Mouse (Mus musculus): ENCODE measurements around the gene Coro2a. TPM values are rescaled to one million over a fixed set of nuclear protein-coding genes. Genes with fewer than 3 reads are reported as not detected.

The Coro2a gene
- total RNA-seq, 2 experiments from 2014 or later, result 0.05 to 0.42 TPM

DNA sequence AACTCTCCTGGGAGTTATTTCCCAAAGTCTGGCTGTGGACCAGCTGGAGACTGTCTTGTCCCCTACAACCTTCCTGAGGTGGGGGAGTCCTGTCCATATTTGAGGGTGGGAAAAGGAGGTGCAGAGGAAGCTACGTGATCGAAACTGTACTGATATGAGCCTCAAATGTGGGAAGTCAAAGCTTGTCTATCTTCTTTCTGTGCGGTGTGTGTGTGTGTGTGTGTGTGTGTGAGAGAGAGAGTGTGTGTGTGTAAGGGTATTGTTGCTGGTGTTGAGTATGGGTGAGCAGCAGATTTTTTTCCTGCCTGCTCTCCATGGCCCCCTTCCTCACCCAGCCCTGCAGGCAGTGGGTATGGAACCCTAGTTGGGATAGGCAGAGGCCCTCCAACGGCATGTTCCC lies 37.8 kb downstream of the Coro2a start:
- no peak for DNase-seq
- intact Hi-C loops (cut with DNase I), result no loop called here

DNA sequence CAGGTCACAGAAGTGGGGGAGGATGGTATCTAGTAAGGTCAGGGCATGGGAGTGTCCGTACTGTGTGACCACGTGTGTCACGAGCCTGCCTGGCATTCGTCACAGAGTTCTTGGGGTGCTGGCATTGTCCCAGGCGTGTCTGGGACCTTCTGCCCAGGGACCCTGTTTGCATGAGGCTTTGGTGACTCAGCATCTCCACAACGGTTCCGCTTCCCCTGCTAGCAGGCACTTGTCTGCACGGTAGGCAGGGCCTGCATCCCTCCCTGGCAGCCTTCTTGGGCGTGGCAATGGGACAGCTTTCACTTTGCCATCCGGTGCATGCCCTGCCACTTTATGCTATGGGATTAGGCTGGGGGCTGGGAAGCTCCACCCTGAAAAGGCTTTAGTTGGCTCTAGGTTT lies 38.2 kb downstream of the Coro2a start:
- no peak for DNase-seq

DNA sequence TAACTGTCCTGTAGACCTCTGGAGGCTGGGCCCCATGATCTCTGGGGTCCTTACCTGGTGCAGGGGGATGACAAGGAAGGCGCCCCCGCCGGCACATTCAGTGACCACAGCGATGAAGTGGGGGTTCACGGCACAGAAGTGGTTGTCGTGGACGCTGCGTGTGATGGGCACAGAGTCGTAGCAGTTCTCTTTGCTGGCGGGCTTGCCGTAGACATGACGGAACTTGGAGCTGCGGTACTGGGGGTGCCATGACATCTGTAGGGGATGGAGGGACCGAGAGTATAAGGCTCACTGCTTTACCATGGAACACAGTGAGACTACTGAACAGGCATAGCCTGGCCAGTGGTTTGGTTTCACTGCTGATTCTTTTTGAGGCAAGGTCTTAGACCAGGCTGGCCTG lies 39.2 kb downstream of the Coro2a start:
- intact Hi-C loops (cut with DNase I), result no loop called here
- no peak for DNase-seq

More for the DNA sequence above, 38.2 kb downstream of the Coro2a start:
- intact Hi-C loops (cut with DNase I), result no loop called here

DNA sequence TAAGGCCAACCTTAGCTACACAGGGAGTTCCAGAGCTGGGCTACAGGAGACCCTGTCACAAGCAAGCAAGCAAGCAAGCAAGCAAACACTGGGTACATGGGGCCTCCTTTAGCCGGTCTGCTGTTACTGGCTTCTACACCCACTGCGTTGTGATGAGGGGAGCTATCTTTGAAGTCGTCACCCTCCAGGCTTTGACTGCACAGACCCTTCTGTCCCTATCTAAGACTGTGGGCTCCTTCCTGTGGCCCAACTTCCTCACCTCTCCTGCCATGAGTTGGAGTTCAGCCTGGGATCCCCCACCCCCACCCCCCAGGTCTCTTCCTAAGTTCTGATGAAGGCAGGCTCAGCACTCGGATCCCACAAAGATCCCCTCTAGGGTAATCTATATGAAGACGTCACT lies 40.0 kb downstream of the Coro2a start:
- no peak for DNase-seq
- intact Hi-C loops (cut with DNase I), result no loop called here

DNA sequence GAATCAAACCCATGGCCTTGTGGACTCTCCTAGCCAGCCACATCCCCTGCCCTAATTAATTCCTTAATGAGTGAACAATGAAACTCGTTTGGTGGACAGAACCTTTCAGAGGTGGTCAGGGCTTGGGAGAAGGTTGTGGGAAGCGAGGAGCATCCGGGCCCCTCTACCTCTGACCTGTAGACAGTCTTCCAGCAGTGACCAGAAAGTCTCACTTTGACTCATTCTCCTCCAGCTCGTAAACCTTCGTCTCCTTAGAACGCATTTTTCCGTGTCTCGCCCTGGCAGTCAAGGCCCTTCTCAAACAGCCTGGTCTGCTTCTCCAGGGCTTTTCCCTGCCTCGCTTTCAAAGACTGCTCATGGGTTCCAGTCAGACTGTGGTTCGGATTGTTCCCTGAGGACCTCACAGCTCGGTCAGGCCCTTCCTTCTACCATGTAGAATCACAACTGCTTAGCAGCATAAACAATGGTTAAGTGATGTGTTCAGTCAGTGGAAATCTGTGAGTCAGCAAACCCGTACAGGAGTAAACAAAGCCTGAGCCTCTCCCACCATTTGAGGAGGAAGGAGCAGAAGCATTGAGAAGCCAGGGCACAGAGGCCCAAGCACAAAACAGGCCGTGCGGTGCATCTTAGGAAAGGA lies 41.8 kb downstream of the Coro2a start:
- intact Hi-C loops (cut with DNase I), result no loop called here
- DNase-seq, result no peak

DNA sequence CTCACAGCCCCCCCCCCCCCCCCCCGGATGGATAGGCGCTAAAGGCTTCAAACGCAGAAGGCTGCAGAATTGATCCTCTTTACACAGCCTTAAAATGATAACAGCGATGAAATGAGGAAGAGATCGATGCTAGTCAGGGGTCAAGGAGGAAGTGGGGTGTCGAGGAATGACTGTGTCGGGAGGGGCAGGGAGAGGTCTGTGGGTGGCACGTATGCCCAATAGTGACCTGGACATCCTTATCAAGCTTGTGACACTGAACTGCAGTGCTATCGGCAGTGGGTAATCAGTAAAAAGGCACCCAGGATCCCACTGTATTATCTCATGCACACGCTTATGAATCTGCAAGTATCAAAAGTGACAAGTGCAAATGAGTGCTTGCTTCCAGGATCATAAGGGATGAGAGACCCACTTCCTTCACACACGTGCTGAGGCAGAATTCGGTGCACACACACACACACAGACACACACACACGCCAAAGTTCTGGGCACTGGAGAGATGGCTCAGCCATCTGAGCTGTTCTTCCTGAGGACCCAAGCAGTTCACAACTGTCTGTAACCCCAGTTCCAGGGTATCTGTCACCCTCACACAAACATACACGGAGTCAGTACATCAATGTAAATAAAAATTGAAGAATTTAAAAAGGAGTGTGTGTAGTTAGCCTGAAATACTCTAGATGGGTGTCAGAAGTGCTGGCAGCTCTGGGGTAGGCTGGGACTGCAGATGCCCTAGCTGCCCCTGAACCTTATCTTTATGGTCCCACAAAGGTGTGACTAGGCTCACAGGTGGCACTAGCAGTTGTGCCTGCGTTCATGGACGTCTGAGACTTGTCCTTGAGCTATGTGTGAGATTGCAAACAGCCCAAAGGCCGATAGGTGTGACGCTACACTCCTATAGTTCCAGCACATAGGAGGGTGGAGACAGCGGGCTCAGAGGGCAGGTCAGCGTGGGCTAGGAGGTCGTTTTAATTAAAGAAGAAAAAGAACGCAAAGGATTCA lies 43.0 kb downstream of the Coro2a start:
- intact Hi-C loops (cut with DNase I), result no loop called here
- DNase-seq, result no peak

DNA sequence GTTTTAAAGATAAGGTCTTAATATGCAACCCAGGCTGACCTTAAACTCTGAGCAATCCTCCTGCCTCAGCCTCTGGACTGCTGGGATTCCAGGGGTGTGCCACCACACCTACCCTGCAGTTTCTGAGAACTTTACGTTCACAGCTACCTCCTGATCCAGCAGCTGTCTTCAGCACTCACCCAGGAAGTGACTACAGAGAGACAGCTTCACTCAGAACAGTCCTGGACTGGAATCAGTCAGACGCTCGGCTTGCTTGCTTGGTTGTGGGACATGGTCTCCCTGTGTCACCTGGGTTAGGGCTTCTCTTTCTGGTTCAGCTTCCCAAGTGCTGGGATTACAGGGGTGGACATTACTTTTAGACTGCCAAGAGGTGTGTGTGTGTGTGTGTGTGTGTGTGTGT lies 45.1 kb downstream of the Coro2a start:
- DNase-seq, result no peak
- intact Hi-C loops (cut with DNase I), result no loop called here

DNA sequence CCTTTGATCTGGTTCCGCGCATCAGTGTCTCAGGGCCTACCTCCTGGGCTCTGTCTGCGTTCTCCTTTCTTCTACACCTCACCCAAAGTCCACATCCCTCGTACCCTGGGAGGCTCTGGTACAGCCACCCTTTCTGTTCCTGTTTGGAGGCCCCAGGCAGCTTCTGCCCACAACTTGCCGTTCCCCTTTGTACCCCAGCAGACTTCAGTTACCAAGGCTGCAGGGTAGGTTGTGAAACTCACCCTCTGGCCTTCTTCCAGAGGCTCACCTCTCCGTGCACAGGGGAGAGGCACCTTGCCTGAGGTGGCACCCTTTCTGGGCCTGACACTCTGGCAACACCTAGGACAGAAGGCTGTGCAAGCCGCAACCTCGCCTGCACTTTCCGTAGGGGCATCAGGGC lies 46.2 kb downstream of the Coro2a start:
- DNase-seq, result no peak
- intact Hi-C loops (cut with DNase I), result no loop called here

DNA sequence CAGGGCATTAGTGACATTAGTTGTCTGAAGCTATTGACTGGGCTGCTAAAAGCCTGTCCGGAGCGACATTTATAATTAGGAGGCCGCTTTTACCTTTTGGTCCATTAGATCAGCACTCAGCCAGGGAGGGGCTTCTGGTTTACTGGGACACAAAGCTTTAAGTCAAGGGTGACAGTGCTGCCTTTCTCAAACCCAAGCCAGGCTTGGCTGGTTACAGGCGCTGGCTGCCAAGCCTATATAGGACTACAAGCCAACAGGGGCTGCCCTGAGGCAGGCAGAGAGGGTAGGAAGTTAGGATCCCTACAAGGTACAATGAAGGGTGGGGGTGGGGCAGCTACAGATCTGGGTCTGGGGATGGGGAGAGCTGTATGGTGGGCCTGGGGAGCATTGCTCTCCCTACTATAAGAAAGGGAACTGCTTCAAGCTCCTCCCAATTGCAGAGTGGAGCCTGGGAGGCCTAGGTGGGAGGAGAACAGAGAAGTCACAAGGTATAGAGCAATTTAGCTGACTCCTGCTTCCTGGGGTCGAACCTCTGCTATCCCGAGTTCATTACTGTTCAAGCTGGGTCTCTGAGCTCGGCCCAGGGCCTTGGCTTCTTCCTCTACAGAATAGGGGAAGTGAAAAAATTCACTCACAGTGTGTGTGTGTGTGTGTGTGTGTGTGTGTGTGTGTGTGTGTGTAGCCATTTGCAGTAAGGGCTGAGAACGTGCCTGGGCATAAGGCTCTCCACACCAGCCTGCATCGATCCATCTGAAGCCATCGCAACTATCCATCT lies 47.5 kb downstream of the Coro2a start:
- no peak for DNase-seq
- intact Hi-C loops (cut with DNase I), result no loop called here

DNA sequence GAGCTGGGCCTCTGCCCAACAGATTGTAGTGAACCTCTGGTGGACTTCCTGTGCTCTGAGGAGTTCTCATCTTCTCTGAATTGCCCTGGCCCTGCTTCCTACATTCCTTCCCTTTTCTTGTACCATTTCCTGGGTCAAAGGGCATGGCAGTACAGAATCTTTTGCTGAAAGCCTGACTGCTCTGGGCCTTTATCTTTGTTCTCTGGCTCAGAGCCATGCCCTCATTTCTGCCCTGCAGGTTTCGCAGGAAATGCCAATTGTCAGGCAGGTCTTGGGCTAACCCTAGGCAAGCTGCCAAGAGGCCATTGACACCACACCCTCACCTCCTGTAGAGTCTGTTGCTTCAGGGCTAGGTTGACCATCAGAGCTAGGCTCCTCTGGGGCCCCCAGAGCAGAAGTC lies 48.1 kb downstream of the Coro2a start:
- intact Hi-C loops (cut with DNase I), result no loop called here
- no peak for DNase-seq

DNA sequence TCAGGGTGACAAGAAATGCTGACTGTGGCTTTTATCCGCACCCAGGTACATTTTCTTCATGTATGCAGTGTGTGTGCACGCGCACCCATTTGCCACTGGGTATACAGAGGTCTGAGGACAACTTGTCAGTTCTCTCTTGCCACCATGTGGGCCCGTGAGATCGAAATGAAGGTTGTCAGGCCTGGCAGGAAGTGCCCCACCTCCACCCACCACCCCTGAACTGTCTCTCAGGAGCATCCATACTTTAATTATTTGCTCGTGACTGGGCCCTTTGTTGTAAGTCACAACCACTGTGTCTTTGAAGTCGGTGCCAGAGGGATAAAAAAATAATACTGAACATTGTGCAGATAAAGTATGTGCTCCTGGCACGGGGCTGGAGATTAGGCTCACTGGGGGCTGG lies 51.6 kb downstream of the Coro2a start:
- intact Hi-C loops (cut with DNase I), result no loop called here
- DNase-seq, result no peak

DNA sequence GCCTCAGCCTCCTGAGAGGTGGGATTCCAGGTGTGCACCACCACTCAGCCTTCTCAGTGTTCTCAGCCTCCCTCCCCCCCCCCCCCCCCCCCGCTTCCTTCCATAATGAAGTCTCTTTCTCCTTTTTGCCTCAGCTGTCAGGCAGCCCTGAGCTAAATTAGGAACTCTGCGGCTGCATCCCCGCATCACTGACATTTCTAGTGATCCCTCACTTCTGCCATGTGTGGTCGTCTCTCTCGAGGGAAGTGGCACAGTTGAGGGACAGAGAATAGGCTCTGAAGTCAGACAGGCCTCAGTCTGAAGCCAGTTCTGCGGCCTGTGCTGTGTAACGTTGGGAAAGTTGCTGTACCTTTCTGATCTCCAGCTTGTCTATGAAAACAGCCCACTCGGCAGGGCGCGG lies 52.0 kb downstream of the Coro2a start:
- no peak for DNase-seq
- intact Hi-C loops (cut with DNase I), result no loop called here

DNA sequence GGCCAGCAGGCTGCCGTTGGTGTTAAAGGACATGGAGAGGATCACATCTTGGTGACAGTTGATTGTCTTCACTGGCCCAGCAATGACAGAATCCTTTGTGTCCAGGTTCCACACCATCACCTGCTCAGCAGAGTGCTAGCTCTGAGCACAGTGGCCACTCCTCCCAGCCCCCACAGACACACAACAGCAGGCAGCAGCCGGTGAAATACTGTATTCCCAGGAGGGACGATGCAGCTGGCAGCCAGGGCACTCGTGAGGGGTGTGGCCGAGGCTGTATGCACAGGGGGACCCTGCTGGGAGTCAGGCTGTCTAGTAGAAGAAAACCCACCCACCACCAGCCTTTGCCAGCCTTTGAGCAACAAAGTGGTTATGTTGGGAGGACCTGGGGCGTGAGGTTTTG lies 55.3 kb downstream of the Coro2a start:
- DNase-seq, result no peak
- intact Hi-C loops (cut with DNase I), result no loop called here

DNA sequence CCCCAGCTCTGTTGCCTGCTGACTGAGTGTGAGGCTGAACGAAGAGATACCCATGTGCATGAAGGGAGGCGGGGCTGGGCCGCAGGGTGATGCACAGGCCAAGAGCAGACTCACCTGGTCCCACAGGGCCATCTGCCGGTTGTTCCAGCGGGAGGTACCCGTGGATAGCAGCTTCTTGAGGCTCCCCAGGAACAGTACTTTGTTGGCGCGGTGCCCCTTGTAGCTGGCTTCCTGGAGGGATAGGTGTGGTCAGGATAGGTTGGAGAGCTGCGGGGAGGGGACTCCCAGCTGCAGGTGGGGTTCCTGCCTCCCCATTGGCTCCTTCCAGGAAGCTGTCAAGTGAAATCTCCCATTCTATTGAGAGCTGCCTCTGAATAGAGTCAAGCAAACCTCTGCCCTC lies 56.5 kb downstream of the Coro2a start:
- DNase-seq, result no peak
- intact Hi-C loops (cut with DNase I), result no loop called here

DNA sequence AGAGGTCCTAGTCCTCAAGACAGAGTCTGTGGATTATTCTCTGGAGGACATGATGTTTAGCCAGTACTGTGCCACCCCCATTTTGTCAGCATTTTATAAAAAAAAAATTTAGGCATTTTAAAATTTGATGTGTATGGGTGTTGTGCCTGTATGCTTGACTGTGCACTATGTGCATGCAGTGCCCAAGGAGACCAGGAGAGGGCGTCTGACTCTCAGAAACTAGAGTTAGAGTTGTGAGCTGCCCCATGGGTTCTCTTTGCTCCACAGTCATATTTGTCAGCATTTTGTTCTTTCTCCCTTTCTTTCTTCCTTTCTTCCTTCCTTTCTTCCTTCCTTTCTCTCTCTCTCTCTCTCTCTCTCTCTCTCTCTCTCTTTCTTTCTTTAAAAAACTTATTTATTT lies 57.7 kb downstream of the Coro2a start:
- DNase-seq, result no peak
- intact Hi-C loops (cut with DNase I), result no loop called here

DNA sequence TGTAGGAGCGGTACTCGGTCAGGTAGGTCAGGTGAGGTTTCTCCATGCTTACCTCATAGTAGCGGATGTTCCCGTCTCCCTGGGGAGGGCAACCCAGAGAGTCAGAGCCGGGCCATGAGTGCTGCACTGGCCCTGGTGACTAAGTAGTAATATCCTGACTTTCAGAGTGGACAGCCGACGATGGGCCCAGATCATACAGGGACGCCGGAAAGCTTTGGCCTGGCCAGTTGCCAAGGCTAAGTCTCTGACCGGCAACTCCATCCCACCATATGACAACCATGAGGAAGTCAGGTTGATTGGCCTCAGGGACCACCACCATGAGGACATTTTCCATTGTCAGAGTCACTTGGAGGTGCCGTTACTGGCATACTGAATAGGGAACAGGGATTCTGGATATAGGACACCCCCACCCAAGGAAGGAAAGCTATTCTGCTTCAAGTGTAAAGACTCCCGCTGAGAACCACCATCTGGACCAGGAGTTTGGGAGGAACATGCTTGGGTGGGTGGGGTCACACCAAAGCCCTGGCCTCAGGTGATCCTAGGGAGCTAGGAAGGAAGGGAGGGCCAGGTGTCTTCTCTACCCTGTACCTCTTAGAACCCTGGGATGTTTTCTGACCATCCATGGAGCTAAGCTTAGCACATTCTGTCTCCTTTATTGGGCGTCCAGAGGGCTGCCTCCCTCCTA lies 58.5 kb downstream of the Coro2a start:
- DNase-seq, result no peak
- intact Hi-C loops (cut with DNase I), result no loop called here

DNA sequence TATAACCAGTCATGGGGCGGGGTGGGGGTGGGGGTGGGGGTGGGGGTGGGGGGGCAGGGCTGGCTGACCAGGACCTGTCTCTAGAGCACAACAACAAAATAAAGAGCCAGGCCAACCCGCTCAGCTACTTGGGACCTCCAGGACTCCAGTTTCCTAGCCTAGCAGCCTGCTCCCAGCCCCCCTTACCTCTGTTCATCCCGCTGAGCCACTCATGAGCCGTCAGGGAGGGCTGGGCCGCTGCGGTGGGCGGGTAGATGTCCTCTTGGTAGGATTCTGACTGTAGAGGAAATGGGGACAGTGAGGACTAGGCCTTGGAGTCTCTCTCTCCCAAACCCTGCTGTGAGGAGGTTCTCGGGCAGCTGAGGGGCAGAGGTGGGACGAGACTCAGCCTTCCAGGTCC lies 60.3 kb downstream of the Coro2a start:
- intact Hi-C loops (cut with DNase I), result no loop called here
- DNase-seq, result no peak

DNA sequence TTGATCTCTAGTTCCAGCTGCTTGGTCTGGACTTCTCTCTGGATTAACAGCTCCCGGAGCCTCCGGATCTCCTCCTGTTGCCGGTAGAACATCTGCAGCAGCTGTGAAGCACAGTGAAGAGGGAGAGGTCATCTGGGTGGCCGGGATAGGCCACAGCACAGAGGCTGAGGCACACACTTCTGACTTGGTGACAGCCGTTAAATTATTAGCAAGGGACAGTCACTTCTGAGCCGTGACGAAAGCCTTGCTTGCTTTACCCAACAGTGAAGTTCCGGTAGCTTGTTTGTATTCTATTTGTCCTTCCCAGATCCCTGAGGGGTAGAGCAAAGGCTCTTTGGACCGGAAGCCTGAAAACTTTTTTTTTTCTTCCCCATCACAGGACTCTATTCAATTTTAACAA lies 62.8 kb downstream of the Coro2a start:
- intact Hi-C loops (cut with DNase I), result no loop called here

DNA sequence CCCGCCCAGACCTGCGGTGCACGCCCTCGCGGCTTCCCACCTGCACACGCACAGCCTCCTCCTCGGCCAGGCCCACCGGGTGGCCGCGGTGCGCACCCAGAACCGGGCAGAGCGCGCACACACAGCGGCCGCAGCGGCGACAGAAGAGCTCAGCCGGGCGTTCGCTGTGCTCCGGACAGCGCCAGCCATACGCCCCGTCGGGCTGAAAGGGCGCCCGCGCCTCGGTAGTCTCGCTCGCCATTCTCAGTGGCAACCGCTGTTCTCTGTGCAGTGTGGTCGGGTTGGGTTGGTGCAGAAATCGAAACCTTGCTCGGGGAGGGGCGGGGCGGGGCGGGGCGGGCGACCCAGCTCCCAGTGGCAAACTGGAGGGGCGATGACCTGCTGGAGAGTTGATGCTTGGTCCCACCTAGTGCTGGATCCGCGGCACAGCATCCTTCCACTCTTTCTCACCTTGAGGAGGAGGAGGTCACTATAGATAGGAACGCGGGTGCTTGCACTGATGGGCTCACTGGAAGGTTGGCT lies 66.1 kb downstream of the Coro2a start, which contains the start of gene Trim14:
Gene Trim14 (minus strand): TSS at position 302 of the 522 bp plus-strand sequence.
- intact Hi-C loops (cut with DNase I), result no loop called here
- no peak for DNase-seq

More for the DNA sequence above, 62.8 kb downstream of the Coro2a start:
- no peak for DNase-seq

DNA sequence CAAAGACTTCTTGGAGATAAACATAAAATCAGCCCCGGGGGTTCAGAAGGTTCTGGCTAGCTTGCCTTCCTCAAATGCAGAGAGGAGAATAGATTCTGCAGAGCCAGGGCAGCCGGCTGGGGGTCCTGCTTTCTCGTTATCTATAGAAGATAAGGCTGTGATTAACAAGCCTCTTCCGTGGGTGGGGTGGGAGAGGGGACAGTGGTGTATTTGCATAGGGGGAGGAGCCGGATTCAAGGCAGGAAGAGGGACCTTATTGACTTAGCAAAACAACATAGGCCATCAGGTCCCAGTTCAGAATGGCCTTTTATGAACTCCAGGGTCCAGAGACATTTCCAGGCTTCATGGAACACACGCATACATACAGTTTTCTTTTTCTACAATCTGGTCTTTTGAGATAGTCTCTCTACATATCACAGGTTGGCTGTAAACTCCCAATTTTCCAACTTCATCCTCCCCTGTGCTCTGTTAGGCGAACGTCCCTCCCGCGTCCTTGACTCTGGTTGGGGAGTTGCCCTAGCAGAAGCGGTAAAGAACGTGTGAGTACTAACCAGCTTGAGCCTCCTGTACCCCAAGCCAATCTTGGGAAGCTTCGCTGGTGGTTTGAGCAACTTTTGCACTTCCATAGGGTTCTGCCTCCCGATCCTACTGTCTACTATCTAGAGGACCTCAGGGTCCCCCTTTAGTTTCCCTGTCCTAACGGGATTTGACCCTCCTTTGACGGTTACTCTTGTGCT lies 66.7 kb downstream of the Coro2a start:
- no peak for DNase-seq
- intact Hi-C loops (cut with DNase I), result no loop called here

Measured in gastrocnemius, postnatal 36 days (tissue).